Mouse (Mus musculus) kidney, embryonic 15.5 days (tissue): ENCODE data around the gene Gpr107. TPM values are rescaled to one million over a fixed set of nuclear protein-coding genes. Genes with fewer than 3 reads are reported as not detected.

Experiments
- ATAC-seq: fragments of 200-750 bp; cut with Nextera tagmentation; replicated peaks from 2 replicates; pipeline ENCODE4 v1.8.0; 2017; ENCODE audit warnings: moderate TSS enrichment; ENCODE audit not compliant: low FRiP score
- H3K27ac ChIP-seq: fragments of 300-500 bp; sonication (generic); 2 replicates; pipeline ENCODE4 v1.5.1; 2015; ENCODE audit warnings: mild to moderate bottlenecking, inconsistent platforms
- H3K27me3 ChIP-seq: fragments of 300-500 bp; sonication (generic); 2 replicates; pipeline ENCODE4 v1.6.1; 2015; ENCODE audit warnings: inconsistent platforms
- H3K36me3 ChIP-seq: fragments of 300-500 bp; sonication (generic); 2 replicates; pipeline ENCODE4 v1.6.1; 2015; ENCODE audit warnings: inconsistent platforms
- H3K4me1 ChIP-seq: fragments of 300-500 bp; sonication (generic); 2 replicates; pipeline ENCODE4 v1.6.1; 2015; ENCODE audit warnings: inconsistent platforms
- H3K4me2 ChIP-seq: fragments of 300-500 bp; sonication (generic); 2 replicates; pipeline ENCODE4 v1.6.1; 2015; ENCODE audit warnings: moderate library complexity, mild to moderate bottlenecking, inconsistent platforms
- H3K4me3 ChIP-seq: fragments of 300-500 bp; sonication (generic); replicated peaks from 2 replicates; pipeline ENCODE4 v1.5.1; 2015; ENCODE audit warnings: mild to moderate bottlenecking, inconsistent platforms
- H3K9ac ChIP-seq: fragments of 300-500 bp; sonication (generic); 2 replicates; pipeline ENCODE4 v1.6.1; 2015; ENCODE audit warnings: mild to moderate bottlenecking, inconsistent platforms
- H3K9me3 ChIP-seq: fragments of 300-500 bp; sonication (generic); replicated peaks from 2 replicates; pipeline ENCODE4 v1.6.1; 2016; ENCODE audit warnings: inconsistent platforms
- WGBS: fragments of 180-500 bp; shearing (Covaris S2); methylation state at CpG from one replicate; pipeline ENCODE4 v1.1.7; 2015; ENCODE audit warnings: mixed read lengths; 5-methylcytosine and 5-hydroxymethylcytosine counted together
- polyA plus RNA-seq: library from polyadenylated mRNA; unstranded; fragments of >200 nt; fragmentation: Nextera tagmentation; extraction: Ambion mirVana; gene quantifications from 2 replicates; pipeline ENCODE4 v1.2.1, GENCODE M21; 2015

Gpr107 gene
- polyA plus RNA-seq = 37.0 and 37.9 TPM in 2 replicates

DNA sequence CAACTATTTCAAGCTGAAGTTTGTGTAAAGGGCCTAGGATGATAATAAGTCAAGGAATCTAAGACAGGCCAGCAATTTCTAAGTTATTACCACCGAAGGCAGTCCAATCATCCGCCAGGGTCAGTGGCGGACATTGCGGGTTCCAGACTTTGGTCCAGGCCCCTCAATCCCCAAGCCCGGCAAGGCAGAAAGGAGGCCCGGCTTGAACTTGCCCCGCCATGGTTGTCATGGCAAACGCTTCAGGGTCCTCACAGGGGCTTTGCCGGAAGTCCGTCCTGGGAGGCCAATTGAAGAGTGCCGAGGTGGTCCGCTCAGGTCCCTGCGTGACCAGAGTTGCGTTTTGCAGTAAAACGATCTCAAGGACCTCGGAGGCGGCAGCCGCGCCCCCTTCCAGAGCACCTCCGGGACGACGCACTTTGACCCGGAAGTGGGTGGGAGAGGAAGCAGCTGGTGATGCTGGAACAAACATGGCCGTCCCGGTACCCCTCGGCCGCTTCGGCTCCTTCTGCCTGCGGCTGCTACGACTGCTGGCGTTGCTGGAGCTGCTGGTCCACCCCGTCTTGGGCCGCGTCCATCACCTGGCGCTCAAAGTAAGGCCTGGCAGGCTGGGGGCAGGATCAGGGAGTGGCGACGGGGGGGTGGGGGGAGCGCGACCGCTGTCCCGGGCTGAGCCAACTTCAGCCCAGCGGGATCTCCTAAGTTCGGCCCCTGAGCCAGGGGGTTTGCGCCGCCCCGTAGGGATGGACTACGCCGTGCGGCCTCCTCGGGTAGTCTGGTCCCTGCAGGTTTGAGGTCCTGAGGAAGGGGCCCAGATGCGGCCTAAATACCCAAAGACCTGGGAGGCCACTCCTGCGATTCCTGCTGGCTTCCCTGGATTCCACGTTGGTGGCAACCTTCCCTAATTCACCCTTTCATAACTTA is at the start of gene Gpr107:
TSS of gene Gpr107 (plus strand) at position 425 of the 921 bp plus-strand sequence.
- Histone ChIP-seq H3K36me3 (peaks cover 30% of the 10 kb centered on the region), H3K27me3 (no peaks in the 10 kb centered on the region), H3K4me3 (peak within 1 kb of the TSS; percentile 98), H3K4me1 (peaks cover 35% of the 10 kb centered on the region), H3K9me3 (no peaks in the 10 kb centered on the region), H3K4me2 (peak within 1 kb of the TSS; percentile 65), H3K9ac (peak within 1 kb of the TSS; percentile 83), H3K27ac (peak within 1 kb of the TSS; percentile 84)
- under 1% methylated on average over 53 of the region's 53 CpGs for WGBS
- ATAC-seq = peak; percentile 93

DNA sequence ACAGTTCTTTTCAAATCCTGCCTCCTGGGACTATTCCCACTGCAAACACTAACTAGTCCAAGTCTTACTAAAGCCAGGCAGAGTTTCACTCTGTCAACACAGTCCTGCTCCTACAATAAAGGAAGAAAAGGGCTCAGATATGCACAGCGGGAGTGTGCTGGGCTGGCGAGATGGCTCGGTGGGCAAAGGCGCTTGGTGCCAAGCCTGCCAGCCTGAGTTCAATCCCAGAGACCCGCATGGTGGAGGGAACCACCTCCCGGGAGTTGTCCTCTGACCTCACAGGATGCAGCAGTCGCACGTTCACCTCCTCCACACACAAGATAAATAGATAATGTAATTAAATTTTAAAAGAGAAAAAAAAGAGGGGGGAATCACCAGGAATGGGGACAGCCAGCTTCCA is 48.8 kb upstream of the Gpr107 start:
- ATAC-seq = no peak
- H3K4me1 ChIP-seq = peaks cover 35% of the 10 kb centered on the region
- H3K4me2 ChIP-seq = no peak overlapping the region
- no peak overlapping the region for H3K9ac ChIP-seq
- H3K36me3 ChIP-seq = peaks cover 6% of the 10 kb centered on the region
- no peak overlapping the region for H3K4me3 ChIP-seq
- H3K27me3 ChIP-seq = no peaks in the 10 kb centered on the region
- no peak overlapping the region for H3K27ac ChIP-seq
- no peaks in the 10 kb centered on the region for H3K9me3 ChIP-seq
- WGBS = 50% methylated on average over 8 of the region's 8 CpGs

DNA sequence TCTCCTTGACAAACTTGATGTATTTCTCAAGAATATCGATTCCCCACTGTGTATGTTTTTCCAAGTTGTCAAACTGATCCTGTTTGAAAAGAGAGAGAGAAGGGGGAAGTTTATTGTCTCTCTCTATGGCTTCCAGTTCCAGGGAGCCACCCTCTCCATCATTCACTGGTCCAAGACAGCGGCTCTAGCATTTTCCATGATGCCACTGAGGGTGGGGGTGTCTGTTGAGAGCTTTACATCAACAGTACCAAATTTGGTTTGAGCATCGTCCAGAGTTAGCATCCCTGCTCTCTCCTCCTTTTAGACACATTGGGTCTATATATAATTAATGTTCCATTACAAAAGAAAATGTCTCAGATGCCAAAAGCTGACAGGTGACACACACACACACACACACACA is 46.8 kb upstream of the Gpr107 start:
- WGBS = 60% methylated on average over 3 of the region's 3 CpGs
- H3K9me3 ChIP-seq = no peaks in the 10 kb centered on the region
- peaks cover 1% of the 10 kb centered on the region; the same call in 1 of the 2 replicates for H3K36me3 ChIP-seq
- no peaks in the 10 kb centered on the region for H3K27me3 ChIP-seq
- no peak for ATAC-seq
- peaks cover 38% of the 10 kb centered on the region for H3K4me1 ChIP-seq
- H3K9ac ChIP-seq = no peak overlapping the region
- H3K4me2 ChIP-seq = no peak overlapping the region
- no peak overlapping the region for H3K27ac ChIP-seq
- H3K4me3 ChIP-seq = no peak overlapping the region

DNA sequence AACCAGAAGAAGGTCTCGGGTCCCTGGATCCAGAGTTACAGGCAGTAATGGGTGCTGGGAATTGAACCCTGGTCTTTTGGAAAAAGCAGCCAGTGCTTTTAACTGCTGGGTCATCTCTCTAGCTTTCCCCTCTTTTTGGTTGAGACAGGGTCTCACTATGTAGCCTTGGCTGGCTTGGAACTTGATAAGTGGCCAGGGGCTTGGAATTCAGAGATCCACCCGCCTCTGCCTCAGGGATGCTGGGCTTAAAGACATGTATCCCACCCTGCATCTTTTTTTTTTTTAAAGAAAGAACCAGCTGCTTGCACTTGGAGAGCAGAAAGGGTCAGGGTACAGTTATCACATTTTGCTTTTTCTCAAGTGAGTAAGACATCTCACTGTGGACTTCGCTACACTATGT is 46.1 kb upstream of the Gpr107 start:
- Histone ChIP-seq H3K36me3 (no peaks in the 10 kb centered on the region), H3K4me2 (no peak overlapping the region), H3K4me3 (no peak overlapping the region), H3K9me3 (no peaks in the 10 kb centered on the region), H3K9ac (no peak overlapping the region), H3K4me1 (peaks cover 38% of the 10 kb centered on the region), H3K27me3 (no peaks in the 10 kb centered on the region), H3K27ac (no peak overlapping the region)
- 91% methylated on average over 3 of the region's 3 CpGs for WGBS
- ATAC-seq = no peak

DNA sequence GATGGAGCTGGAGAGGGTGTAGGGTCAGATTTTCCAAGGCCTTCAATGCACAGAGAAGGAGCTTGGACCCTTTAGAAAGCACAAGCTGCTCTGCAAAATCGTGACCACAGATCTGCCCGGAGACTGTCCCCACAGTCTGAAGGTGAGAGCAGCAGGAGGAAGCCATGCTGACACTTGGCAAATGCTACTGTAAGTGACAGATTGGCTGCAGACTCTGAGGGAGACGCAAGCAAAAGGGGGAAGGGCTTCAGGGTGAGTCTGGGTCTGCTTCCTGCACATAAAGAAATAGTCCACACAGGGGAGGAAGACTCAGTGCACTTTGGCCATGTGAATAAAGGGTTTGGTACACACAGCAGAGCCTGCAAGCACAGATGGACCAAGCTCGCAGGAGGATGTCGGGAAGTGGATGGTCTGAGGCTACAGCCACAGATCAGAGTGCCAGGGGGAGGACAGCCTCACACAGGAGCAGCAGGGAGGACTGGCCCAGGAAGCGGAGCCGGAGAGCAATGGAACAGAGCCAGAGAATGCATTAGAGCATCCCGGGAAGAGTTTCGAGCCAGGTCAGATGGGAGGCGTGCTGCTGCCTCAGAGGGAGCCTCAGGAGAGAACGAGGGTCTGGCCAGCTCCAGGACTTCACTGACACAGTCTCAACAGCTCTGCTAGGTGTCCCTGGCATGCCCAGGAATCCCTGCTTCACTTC is 45.3 kb upstream of the Gpr107 start:
- WGBS = 32% methylated on average over 11 of the region's 11 CpGs
- Histone ChIP-seq H3K4me3 (no peak overlapping the region), H3K27ac (peak overlapping the region; percentile 67), H3K4me1 (peaks cover 38% of the 10 kb centered on the region), H3K9ac (no peak overlapping the region), H3K4me2 (peak overlapping the region; percentile 21), H3K27me3 (no peaks in the 10 kb centered on the region), H3K9me3 (no peaks in the 10 kb centered on the region), H3K36me3 (no peaks in the 10 kb centered on the region)
- no peak for ATAC-seq

DNA sequence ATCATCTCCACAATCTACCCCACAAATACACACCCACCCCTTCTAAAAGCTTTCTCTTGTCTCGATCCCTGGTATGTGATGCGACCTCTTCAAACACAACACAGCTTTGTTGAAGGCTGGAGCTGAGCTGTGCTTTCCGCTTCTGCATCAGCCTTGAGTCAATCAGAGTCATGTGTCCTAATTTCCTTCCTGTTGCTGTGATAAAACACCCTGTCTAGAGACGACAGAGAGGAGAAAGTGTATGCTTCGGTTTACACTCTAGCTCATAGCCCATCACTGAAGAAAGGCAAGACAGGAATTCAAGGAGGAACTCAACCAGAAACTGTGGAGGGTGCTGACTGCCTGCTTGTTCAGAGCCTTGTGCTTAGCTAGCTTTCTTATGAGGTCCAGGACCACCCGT is 43.9 kb upstream of the Gpr107 start:
- Histone ChIP-seq H3K4me1 (peaks cover 37% of the 10 kb centered on the region), H3K27me3 (no peaks in the 10 kb centered on the region), H3K4me3 (no peak overlapping the region), H3K9ac (no peak overlapping the region), H3K4me2 (no peak overlapping the region), H3K9me3 (no peaks in the 10 kb centered on the region), H3K36me3 (no peaks in the 10 kb centered on the region), H3K27ac (0 out of 2 replicates have a peak overlapping the region, but pooled peaks have one; percentile 28)
- 64% methylated on average over 6 of the region's 6 CpGs for WGBS
- ATAC-seq = no peak

DNA sequence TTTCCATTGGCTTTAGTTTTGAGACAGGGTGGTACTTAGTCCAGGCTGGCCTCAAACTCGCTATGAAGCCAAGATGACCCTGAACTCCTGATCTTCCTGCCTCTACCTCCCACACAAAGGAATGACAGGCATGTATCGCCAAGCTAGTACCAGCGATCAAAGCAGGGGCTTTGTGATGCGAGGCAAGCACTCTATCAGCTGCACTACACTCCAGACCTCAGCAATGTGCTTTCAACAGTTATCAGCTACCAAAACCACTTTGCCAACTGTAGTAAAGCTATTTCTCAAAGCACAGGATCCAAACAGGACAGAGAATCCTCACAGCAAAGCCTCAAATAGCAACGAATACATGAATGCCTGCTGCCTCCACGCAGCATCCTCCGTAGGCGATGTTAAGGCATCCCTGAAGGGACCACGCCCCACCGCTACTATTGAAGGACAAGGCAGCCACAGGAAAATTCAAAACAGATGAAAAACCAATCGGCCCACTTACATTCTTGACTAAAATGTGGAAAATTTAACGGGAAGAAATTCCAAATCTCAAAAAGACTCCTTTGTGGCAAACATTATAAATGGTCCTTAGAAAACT is 42.1 kb upstream of the Gpr107 start:
- H3K4me1 ChIP-seq = peaks cover 31% of the 10 kb centered on the region
- H3K4me3 ChIP-seq = no peak overlapping the region
- H3K4me2 ChIP-seq = no peak overlapping the region
- ATAC-seq = no peak
- H3K9me3 ChIP-seq = no peaks in the 10 kb centered on the region
- WGBS = 76% methylated on average over 12 of the region's 12 CpGs
- no peaks in the 10 kb centered on the region for H3K36me3 ChIP-seq
- H3K9ac ChIP-seq = no peak overlapping the region
- H3K27ac ChIP-seq = no peak overlapping the region
- no peaks in the 10 kb centered on the region for H3K27me3 ChIP-seq

DNA sequence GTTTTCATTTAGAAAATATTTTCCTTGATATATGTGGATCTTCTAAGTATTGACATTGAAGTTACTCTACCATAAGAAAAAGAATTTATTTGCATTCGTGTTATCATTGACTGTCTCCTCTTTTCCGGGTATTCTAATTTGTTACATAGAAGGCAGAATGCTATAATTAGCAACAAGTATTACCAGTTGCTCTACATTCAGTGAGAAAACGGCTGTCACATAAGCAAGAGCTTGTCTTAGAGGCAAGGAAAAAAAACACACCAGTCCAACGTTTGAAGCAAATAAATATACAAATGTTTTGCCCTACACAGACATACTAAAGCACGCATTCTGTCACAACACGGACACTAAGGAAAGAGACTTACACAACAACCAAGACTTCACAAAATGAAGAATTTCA is 40.4 kb upstream of the Gpr107 start:
- H3K4me2 ChIP-seq = no peak overlapping the region
- H3K27me3 ChIP-seq = no peaks in the 10 kb centered on the region
- WGBS = 78% methylated on average over 6 of the region's 6 CpGs
- no peak overlapping the region for H3K9ac ChIP-seq
- no peak overlapping the region for H3K4me3 ChIP-seq
- H3K36me3 ChIP-seq = no peaks in the 10 kb centered on the region
- no peak overlapping the region for H3K27ac ChIP-seq
- peaks cover 40% of the 10 kb centered on the region for H3K4me1 ChIP-seq
- ATAC-seq = no peak
- no peaks in the 10 kb centered on the region for H3K9me3 ChIP-seq

DNA sequence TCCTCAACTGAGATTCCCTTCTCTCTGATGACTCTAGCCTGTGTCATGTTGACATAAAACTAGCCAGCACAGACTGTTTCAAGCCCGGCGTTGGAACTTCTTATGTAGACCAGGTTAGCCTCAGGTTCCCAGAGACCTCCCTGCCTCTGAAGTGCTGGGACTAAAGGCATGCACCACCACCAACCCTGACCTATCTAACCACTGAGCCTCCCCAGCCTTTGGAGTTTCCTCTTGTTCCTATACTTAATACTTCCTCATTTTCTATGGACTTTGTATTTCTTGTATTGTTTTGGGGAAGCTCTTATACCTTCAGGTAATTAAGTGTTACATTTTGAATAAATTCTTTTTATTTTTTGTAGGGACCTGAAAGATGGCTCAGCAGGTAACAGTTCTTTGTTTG is 37.9 kb upstream of the Gpr107 start:
- no peaks in the 10 kb centered on the region for H3K27me3 ChIP-seq
- WGBS = 96% methylated on average over 2 of the region's 2 CpGs
- no peak overlapping the region for H3K4me2 ChIP-seq
- peaks cover 24% of the 10 kb centered on the region for H3K4me1 ChIP-seq
- H3K36me3 ChIP-seq = no peaks in the 10 kb centered on the region
- no peaks in the 10 kb centered on the region for H3K9me3 ChIP-seq
- no peak overlapping the region for H3K4me3 ChIP-seq
- H3K9ac ChIP-seq = no peak overlapping the region
- no peak overlapping the region for H3K27ac ChIP-seq
- no peak for ATAC-seq

DNA sequence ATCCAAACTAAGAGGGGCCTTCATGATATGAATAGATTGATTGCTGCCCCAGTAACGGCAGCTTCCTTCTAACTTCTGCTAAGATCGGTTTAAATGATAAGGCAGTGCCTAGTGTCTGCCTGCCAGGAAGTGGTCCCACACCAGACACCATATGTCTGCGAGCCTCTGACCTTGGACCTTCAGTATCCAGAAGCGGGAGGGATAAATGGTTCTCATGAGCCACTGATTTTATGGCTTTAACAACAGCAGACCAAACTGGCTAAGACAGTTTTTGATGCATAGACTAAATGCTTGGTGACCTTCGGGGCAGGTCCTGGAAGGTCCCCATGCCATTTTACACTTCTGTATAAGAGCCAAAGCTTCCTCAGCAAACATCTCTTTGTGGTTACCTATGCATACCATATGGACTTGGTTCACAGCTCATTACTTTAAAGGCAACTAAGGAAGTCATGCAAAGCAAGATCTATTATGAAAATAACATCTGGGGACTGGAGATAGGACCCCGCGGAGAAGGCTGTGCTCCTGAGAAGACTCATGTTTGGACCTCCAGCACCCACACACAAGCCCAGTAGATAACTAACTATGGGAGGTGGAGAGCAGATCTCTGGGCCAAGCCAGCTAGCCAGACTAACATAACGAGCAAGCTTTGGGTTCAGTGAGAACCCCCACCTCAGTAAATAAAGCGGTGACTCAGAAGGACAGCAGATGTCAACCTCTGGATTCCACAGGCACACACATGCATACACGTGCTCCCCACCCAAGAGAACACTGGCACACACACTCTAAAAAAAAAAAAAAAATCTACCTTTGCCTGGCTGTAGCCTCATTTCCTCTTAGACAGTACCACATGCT is 36.8 kb upstream of the Gpr107 start:
- Histone ChIP-seq H3K4me3 (no peak overlapping the region), H3K36me3 (no peaks in the 10 kb centered on the region), H3K4me2 (no peak overlapping the region), H3K9me3 (no peaks in the 10 kb centered on the region), H3K9ac (no peak overlapping the region), H3K27ac (peak overlapping the region; percentile 60; the same call in 1 of the 2 replicates), H3K27me3 (no peaks in the 10 kb centered on the region), H3K4me1 (peaks cover 19% of the 10 kb centered on the region)
- ATAC-seq = no peak
- WGBS = 20% methylated on average over 10 of the region's 10 CpGs

DNA sequence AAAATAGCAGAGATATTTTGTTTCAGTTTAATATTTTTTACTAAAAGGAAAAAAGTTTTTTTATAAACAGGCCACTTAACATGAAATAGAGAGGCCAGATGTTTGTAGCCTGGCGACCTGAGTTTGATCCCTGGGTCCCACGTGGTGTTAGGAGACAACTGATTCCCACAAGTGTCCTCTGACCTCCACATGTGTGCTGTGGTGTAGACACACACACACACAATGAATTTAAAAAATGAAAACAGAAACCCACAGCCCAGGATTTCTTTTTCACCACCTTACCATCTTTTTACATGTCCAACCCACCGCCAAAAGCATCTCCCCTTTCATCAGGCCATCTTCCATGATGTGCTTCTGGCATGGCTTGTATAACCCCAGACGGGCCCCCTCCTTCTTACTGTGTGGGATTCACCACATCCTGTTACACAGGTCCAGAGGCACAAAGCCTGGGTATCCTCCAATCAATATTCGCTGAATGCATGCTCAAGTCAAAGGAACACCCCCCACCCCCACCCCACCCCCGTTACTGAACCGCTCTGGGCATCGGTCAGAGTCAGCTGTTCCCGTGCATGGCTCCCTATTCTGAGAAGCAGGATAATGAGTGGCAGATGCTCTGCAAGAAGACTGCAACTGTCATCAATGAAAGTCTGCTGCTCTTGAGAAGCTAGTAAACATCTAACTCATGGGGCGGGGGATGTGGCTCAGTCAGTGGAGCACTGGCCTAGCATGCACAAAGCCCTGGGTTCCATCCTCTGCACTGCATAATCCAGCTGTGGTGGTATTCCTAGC is 36.0 kb upstream of the Gpr107 start:
- Histone ChIP-seq H3K9ac (no peak overlapping the region), H3K36me3 (no peaks in the 10 kb centered on the region), H3K9me3 (no peaks in the 10 kb centered on the region), H3K27ac (peak overlapping the region; percentile 60; the same call in 1 of the 2 replicates), H3K27me3 (no peaks in the 10 kb centered on the region), H3K4me2 (no peak overlapping the region), H3K4me3 (no peak overlapping the region), H3K4me1 (peaks cover 22% of the 10 kb centered on the region)
- ATAC-seq = no peak
- 54% methylated on average over 10 of the region's 10 CpGs for WGBS
